Mouse (Mus musculus) T-helper 17 cell (primary cell): ENCODE results near the gene Aph1c.
"Not testable (repeated sequence)": the region's sequence is repeated elsewhere in the genome, so short reads cannot be mapped to it uniquely, and the experiment has no call there.

Source experiments
- in situ Hi-C, 2 experiments: fragments of 300-600 bp; cut with MboI, MseI; formaldehyde crosslinking; loops; 1 replicate in 1 of 2; 2 replicates in 1 of 2; pipeline ENCODE4 v1.15.1; 2025; ENCODE audit warnings: high pct_unique_total_duplicates in 2 of 2

Aph1c gene

DNA sequence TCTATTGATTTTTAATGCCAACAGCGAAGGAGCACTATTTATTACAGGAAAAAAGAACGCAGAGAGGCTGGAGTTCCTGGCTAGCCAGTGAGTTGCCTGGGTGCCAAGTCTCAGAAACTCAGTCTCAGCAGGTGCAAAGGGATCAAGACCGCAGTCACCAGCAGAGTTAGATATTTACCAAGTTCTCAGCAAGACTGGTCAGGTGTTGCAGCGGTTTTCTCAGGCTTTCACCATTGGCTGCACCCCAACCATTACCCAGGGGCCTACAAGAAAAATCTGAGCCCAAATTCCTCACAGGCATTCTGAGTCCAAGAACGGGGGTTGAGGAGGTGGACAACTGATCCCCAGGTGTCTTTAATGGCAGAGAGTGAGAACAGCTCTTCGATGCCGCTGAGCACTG is 675 bp downstream of the Aph1c start:
- in situ Hi-C loops: no loop called here

- in situ Hi-C loops: no loop called here
These were observed 2.1 kb downstream of the Aph1c start for GRCm38 (mm10) chr9:66832366-66832908.

- in situ Hi-C loops: no loop called here
These were observed 8.5 kb downstream of the Aph1c start for GRCm38 (mm10) chr9:66825990-66826389.

- in situ Hi-C loops: loop anchor here (5.0 kb wide), 1 partner anchor 40 kb away; no protein-coding TSS in a partner anchor
These were observed 12.3 kb downstream of the Aph1c start for GRCm38 (mm10) chr9:66822255-66822654.

DNA sequence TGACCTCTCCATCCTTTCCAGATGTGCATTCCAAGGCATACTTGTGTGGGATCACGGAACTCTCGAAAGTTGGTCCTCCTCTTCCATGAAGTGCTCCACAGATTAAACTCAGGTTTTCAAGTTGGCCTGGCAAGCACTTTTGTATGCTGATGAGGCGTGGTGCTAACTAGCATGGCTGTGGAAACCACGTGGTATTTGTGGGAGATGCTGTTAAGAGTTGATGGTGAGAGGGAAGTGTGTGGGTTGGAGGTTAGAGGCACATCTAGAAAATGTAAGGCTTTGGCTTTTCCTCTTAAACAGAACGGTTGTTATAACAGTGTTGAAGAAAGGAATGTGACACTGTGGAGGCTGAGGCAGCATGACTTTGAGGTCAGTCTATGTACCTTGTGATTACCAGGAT is 13.5 kb downstream of the Aph1c start:
- in situ Hi-C loops: loop anchor here (5.0 kb wide), 1 partner anchor 39 kb away; no protein-coding TSS in a partner anchor

DNA sequence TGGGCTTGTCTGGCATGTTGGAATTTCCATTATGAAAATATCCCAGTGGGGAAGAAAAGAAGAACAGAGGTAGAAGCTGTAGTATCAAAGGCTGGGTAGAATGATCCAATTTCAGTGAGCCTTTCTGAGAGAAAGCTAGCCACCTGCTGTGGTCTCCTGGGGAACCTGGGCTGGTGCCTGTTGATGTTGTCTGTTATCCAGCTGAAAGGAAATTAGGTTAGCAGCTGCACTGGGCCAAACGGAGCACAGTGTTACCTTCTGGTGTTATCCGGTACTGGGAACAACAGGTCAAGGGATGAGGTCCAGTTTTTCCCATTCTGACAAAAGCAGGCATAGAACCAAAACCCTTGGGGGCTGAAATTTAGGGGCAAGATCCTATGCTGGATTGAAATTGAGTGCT is 21.1 kb downstream of the Aph1c start:
- in situ Hi-C loops: no loop called here

DNA sequence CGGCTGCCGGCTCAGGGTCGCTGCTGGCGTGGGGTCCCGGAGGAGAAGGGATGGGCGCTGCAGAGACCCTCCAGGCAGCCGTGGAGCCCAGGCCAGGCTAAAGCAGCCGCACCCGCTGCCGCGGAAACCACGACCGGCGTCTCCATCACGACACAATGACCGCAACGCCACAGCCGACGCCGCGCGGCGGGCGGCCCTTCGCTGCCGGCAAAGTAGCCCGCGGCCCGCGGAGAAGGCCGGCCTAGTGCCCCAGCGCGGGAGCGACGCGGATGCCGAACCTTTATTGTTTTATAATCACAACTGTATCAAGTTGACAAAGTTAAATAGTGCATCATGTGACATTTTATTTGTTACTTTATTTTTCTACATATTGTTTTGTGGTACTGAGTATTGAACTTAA is 28.6 kb downstream of the Aph1c start:
- in situ Hi-C loops: not testable (repeated sequence)

DNA sequence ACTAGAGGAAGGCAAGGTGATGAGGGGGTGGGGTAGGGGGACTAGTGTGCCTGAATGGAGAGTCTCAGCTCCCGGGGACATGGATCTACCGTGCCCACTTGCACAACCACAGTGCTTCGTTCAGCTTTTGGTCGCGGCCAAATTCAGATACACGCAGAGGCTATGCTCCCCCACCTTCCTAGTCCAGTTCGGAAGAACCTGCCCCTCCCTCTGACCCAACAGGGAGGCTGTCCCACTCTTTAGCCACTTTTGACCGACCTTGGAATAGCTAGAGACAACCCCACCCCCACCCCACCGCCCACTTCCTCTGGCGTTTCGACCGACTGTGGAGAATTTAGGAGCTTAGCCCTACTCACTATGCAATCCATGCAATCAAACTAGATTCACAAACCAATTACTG is 32.6 kb downstream of the Aph1c start:
- in situ Hi-C loops: no loop called here

DNA sequence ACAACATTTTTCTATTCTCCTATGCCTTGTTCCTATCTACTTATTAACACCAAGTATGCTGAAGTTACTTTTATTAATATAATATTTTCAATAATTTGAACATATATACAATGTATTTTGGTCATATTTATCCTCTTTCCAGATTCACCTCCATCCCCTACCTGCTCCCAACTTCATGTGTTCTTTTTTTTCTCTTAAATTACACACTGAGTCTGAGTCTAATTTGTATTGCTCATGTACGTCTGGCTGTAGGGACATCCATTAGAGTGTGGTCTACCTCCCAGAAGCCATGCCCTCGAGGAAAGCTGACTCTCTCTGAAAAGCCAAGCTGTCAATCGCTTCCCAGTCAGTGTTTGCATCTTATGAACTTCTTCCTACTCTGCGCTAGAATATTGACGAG is 37.8 kb downstream of the Aph1c start, which contains the start of gene Gm10647:
Gm10647 (plus strand) TSS at position 301 of the 400 bp plus-strand sequence.
- in situ Hi-C loops: loop anchor here in 1 of 2 experiments (5.0 kb wide), 1 partner anchor 284 kb away; the partner anchor contains the start of gene Fbxl22

DNA sequence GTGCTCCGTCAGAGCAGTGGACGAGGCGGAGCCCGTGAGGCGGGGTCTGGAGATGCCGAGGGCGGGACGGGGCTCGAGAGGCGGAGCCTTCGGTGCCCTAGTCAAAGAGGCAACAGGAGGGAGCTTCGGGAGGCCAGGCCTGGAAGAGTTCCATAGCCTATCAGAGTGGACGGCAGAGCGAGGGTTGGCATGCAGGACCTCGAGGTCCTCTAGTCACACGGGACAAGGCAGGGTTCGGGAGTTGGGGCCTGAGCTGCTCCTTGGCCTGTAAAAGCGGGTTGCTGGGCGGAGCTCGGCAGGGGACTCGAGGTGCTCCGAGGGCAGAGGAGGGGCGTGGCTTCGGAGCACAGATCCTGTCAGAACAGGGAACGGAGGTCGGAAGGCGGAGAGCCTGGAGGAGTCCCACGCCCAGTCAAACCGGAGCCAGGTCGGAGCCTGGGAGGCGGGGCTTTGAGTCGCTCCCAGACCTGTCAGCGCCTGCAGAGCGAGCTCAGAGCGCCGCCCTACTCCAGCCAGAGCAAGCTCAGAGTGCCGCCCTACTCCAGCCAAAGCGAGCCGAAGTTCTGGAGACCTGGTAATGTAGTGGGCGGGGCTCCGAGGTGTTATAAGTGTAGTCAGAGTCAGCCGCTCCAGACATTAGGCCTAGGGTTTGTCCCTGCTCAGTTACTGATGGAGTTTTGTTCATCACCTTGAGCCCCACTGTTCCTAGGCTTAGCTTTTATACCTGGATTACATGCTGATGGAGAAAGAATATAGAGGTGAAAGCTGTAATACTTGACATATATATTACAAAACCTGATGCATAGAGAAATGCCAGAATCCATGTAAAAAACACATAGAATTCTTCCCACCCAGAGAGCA is 38.8 kb downstream of the Aph1c start, which contains the start of gene Aph1b:
Aph1b (minus strand) TSS at position 27 of the 861 bp plus-strand sequence.
- in situ Hi-C loops: loop anchor here in 1 of 2 experiments (5.0 kb wide), 1 partner anchor 283 kb away; the partner anchor contains the start of gene Fbxl22

DNA sequence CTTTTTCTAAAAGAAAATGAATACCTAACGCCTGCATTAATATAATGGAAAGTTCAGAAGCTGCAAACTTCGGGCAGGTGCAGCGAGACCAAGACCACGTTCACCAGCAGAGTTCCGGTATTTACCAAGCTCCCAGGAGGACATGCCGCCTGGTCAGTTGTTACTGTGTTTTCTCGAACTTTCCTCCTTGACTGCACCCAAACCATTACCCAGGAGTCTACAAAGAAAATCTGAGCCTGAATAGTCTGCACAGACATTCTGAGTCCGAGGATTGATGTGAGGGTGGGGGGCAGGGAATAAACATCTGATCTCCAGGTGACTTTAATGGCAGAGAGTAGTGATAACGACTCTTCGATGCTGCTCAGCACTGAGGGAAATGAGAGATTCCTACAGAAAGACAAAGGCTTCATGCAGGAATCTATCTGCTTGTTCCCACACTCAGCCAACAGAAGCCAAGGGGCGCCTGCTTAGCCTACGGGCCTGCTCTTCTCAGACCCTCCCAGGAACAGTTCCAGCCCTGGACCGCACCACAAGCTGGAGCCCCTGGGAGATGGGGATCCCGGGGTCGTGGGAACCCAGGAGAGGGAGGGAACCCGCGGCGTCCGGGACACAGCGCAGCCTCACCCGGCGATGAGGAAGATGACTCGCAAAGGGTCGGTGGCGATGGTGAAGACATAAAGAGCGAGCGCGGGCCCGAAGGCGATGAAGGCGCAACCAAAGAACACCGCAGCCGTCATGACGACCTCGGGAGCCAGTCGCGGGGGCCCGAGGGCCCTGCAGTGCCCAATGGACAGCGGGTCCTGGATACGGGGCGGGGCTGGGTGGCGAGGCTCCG is 39.7 kb downstream of the Aph1c start:
- in situ Hi-C loops: loop anchor here in 1 of 2 experiments (5.0 kb wide), 1 partner anchor 283 kb away; the partner anchor contains the start of gene Fbxl22

DNA sequence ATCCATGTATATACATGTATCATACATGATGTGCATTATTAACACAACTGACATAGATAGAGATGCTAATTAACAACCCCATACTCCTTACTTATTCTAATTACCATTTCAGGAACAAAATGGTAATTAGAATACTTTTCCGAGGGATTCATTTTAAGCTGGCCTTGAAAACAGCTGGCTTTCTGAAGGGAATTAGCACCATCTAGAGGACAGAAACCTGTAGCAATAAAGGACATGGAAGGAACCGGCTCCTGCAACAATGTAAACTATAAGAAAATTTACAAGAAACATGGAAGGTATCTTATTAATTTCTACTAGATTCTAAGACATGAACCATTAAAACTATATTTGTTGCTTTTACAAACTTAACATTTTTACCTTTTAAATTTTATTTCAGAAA is 46.7 kb downstream of the Aph1c start:
- in situ Hi-C loops: no loop called here

DNA sequence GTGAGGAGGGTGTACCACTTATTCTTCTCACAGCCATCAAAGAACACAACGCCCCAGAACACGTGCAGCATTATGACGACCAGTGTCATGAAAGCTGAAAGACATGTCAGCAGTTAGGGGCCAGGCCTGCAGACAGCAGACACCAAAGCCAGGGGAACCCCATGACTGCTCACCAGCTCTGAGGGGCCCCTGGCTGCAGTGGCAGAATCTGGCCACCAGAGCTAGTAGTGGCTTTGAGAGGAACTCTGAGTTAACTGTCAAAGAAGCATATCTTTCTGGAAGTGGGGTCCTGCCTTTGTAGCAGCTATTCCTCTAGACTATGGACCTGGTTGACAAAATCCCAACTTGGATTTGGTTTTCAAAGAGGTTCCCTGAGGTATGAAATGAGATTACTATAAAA is 50.0 kb downstream of the Aph1c start:
- in situ Hi-C loops: loop anchor here (5.0 kb wide), 1 partner anchor 38 kb away; no protein-coding TSS in a partner anchor

DNA sequence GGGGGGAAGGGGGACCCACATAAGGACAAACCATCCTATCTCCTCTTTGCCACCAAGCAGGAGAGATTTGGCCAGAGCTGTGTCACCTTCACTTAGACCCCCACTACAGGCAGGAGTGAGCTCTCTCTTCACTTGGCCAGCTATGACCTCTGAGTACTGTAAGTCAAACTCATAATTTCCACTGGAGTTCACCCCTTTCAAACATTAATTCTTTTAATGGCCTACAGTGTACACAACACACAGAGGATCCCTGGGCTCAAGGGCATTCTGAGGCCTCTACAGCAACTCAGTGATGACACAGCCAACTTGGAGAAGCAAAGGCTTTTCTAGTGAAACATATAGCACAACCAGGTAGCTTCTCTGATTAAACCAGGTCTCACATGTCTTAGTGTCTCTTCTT is 63.8 kb downstream of the Aph1c start:
- in situ Hi-C loops: loop anchor here in 1 of 2 experiments (10.0 kb wide), 1 partner anchor 116 kb away; no protein-coding TSS in a partner anchor

DNA sequence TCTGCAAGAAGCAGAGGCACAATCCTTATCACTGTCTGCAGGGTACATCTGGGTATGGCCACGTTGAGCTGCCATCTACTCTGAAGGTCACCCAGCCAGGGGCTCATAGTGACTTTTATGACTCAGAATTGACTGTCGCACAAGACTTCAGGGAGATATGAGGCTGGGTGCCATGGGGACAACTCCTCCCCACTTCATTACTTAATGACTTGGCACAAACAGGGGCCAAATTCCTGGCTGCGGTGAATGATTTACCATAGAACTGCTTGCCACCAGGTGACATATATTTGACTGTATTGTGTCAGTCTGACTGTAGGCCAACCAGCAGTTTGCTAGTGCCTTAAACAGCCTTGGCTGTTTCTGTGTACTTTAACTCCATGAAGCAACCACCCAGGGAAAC is 65.3 kb downstream of the Aph1c start:
- in situ Hi-C loops: no loop called here

GRCm38 (mm10) chr9:66768721-66769120 is 65.8 kb downstream of the Aph1c start:
- in situ Hi-C loops: no loop called here
